Mouse (Mus musculus) testis, adult 2 months (tissue): ENCODE results near the gene Dnajc3.

Experiments used
- CTCF ChIP-seq: fragments of 200-500 bp; IDR thresholded peaks from 2 replicates; pipeline ENCODE4 v1.5.1; 2012; ENCODE audit warnings: low read depth, mild to moderate bottlenecking, inconsistent platforms, low read length, moderate library complexity; ENCODE audit not compliant: control insufficient read depth, insufficient read depth, insufficient replicate concordance
- POLR2A ChIP-seq: fragments of 200-500 bp; IDR thresholded peaks from 2 replicates; pipeline ENCODE4 v1.6.1; 2012; ENCODE audit warnings: low read depth, mild to moderate bottlenecking, inconsistent platforms, low read length, moderate library complexity; ENCODE audit not compliant: control insufficient read depth

DNA sequence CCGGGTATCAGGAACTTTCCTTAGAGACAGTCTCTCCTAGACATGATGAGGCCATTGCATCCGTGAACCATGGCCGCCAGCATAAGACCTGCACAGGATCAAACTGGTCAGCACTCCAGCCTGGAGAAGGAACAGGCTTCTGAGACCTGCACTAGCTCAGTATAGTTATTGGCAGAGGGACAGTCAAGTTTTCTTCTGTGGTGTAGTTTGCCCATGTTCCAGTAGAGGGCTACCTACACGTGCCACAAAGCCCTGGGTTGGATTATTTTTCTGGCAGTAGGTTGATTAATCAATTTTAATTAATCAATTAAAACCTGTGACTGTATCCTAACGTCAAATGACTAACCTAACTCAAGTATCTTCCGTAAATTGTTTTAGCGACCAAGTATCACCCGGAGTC lies 18.8 kb upstream of the Dnajc3 start:
- TF ChIP-seq CTCF (no peak), POLR2A (no peak)
